Mouse (Mus musculus) MEL (cell line): Measurements from ENCODE around the gene Cav3. TPM values are rescaled to one million over a fixed set of nuclear protein-coding genes. Genes with fewer than 3 reads are reported as not detected.

Source experiments
- DNase-seq: peaks from one replicate; pipeline ENCODE4 v3.0.0; 2011; ENCODE audit warnings: low read depth, low spot score
- H3K27ac ChIP-seq: 2 replicates; pipeline ENCODE4 v1.5.1; 2012; ENCODE audit warnings: low read depth, mild to moderate bottlenecking, control low read depth, low read length, moderate library complexity; ENCODE audit not compliant: control insufficient read depth
- H3K27me3 ChIP-seq, 2 experiments: fragments of 150-350 bp in 1 of 2; sonication (generic) in 1 of 2; 2 replicates each; pipeline ENCODE4 v1.6.1; 2012; ENCODE audit warnings: low read length in 2 of 2, mild to moderate bottlenecking in 2 of 2, improper control_type of control experiment in 1 of 2, moderate library complexity in 1 of 2; ENCODE audit not compliant: insufficient read depth in 2 of 2, control insufficient read depth in 1 of 2
- H3K36me3 ChIP-seq, 2 experiments: 2 replicates each; pipeline ENCODE4 v1.6.1; 2012 to 2014; ENCODE audit warnings: low read length in 2 of 2, improper control_type of control experiment in 1 of 2, inconsistent platforms in 1 of 2, mild to moderate bottlenecking in 1 of 2; ENCODE audit not compliant: insufficient read depth in 2 of 2, control insufficient read depth in 1 of 2
- H3K4me1 ChIP-seq, 2 experiments: fragments of 150-350 bp in 1 of 2; sonication (generic) in 1 of 2; 2 replicates each; pipeline ENCODE4 v1.6.1; 2012; ENCODE audit warnings: low read length in 2 of 2, improper control_type of control experiment in 1 of 2, mild to moderate bottlenecking in 1 of 2; ENCODE audit not compliant: insufficient read depth in 2 of 2, control insufficient read depth in 1 of 2
- H3K4me3 ChIP-seq, 2 experiments: fragments of 150-350 bp in 1 of 2; sonication (generic) in 1 of 2; 2 replicates each; pipeline ENCODE4 v1.5.1; 2012; ENCODE audit warnings: low read depth in 2 of 2, low read length in 2 of 2, mild to moderate bottlenecking in 2 of 2, moderate library complexity in 2 of 2, control low read depth in 1 of 2, improper control_type of control experiment in 1 of 2; ENCODE audit not compliant: control insufficient read depth in 1 of 2, insufficient read depth in 1 of 2
- H3K79me2 ChIP-seq: 2 replicates; pipeline ENCODE4 v1.6.1; 2012; ENCODE audit warnings: mild to moderate bottlenecking, low read length, moderate library complexity; ENCODE audit not compliant: control insufficient read depth, poor library complexity, insufficient read depth
- H3K9ac ChIP-seq: 2 replicates; pipeline ENCODE4 v1.6.1; 2012; ENCODE audit warnings: low read depth, mild to moderate bottlenecking, control low read depth, low read length, moderate library complexity; ENCODE audit not compliant: control insufficient read depth, poor library complexity, severe bottlenecking
- H3K9me3 ChIP-seq: fragments of 150-350 bp; sonication (generic); replicated peaks from 2 replicates; pipeline ENCODE4 v1.6.1; 2012; ENCODE audit warnings: mild to moderate bottlenecking, low read length, improper control_type of control experiment, moderate library complexity; ENCODE audit not compliant: insufficient read depth
- BHLHE40 ChIP-seq: IDR thresholded peaks from 2 replicates; pipeline ENCODE4 v1.6.1; 2012; ENCODE audit warnings: low read depth, mild to moderate bottlenecking, inconsistent platforms, low read length, improper control_type of control experiment, borderline replicate concordance
- CTCF ChIP-seq, 3 experiments: IDR thresholded peaks in 2 of 3; conservative IDR thresholded peaks in 1 of 3; 2 replicates each; pipeline ENCODE4 v1.5.1; 2011 to 2012; ENCODE audit warnings: low read length in 3 of 3, low read depth in 2 of 3, mild to moderate bottlenecking in 2 of 3, improper control_type of control experiment in 1 of 3, inconsistent platforms in 1 of 3, mixed read lengths in 1 of 3, moderate library complexity in 1 of 3; ENCODE audit not compliant: control insufficient read depth in 1 of 3, insufficient read depth in 1 of 3, poor library complexity in 1 of 3, severe bottlenecking in 1 of 3
- GATA1 ChIP-seq: IDR thresholded peaks from 2 replicates; pipeline ENCODE4 v1.6.1; 2011; ENCODE audit warnings: low read depth, low read length, improper control_type of control experiment
- KAT2A ChIP-seq: conservative IDR thresholded peaks from 2 replicates; pipeline ENCODE4 v1.6.1; 2012; ENCODE audit warnings: low read depth, low read length, improper control_type of control experiment, inconsistent platforms
- MAZ ChIP-seq: IDR thresholded peaks from 2 replicates; pipeline ENCODE4 v1.6.1; 2012; ENCODE audit warnings: low read depth, mild to moderate bottlenecking, inconsistent platforms, low read length, improper control_type of control experiment
- MEF2A ChIP-seq: IDR thresholded peaks from 2 replicates; pipeline ENCODE4 v1.6.1; 2014; ENCODE audit warnings: low read depth, mild to moderate bottlenecking, inconsistent platforms, low read length, improper control_type of control experiment; ENCODE audit not compliant: poor library complexity, insufficient replicate concordance, severe bottlenecking; ENCODE audit errors: extremely low read depth
- MYB ChIP-seq: IDR thresholded peaks from 2 replicates; pipeline ENCODE4 v1.6.1; 2011; ENCODE audit warnings: mild to moderate bottlenecking, low read depth, low read length, improper control_type of control experiment
- MYC ChIP-seq: IDR thresholded peaks from 2 replicates; pipeline ENCODE4 v1.6.1; 2011; ENCODE audit warnings: low read depth, mild to moderate bottlenecking, low read length, improper control_type of control experiment, moderate library complexity
- NELFE ChIP-seq: IDR thresholded peaks from 2 replicates; pipeline ENCODE4 v1.6.1; 2011; ENCODE audit warnings: low read depth, low read length, improper control_type of control experiment
- RCOR1 ChIP-seq: IDR thresholded peaks from 2 replicates; pipeline ENCODE4 v1.6.1; 2012; ENCODE audit warnings: low read depth, mild to moderate bottlenecking, inconsistent platforms, low read length, improper control_type of control experiment
- SMC3 ChIP-seq: IDR thresholded peaks from 2 replicates; pipeline ENCODE4 v1.6.1; 2011; ENCODE audit warnings: low read depth, low read length, improper control_type of control experiment
- USF2 ChIP-seq, 2 experiments: IDR thresholded peaks; 2 replicates each; pipeline ENCODE4 v1.6.1; 2011 to 2012; ENCODE audit warnings: improper control_type of control experiment in 2 of 2, low read length in 2 of 2, borderline replicate concordance in 1 of 2, inconsistent platforms in 1 of 2, low read depth in 1 of 2, mild to moderate bottlenecking in 1 of 2; ENCODE audit not compliant: insufficient read depth in 1 of 2
- ZMIZ1 ChIP-seq: IDR thresholded peaks from 2 replicates; pipeline ENCODE4 v1.6.1; 2012; ENCODE audit warnings: low read depth, mild to moderate bottlenecking, inconsistent platforms, low read length, improper control_type of control experiment, moderate library complexity
- polyA plus RNA-seq, 2 experiments: library from polyadenylated mRNA; stranded (reverse) in 1 of 2; unstranded in 1 of 2; fragments of >175 nt in 1 of 2; fragments of >200 nt in 1 of 2; gene quantifications; 2 replicates each; pipeline versions ENCODE4 v1.2.1 to v1.2.4; 2012; ENCODE audit warnings: low replicate concordance in 2 of 2, low read depth in 1 of 2; ENCODE audit not compliant: insufficient read length in 2 of 2, insufficient read depth in 1 of 2, missing spikeins in 1 of 2
- total RNA-seq: library from RNA; depleted of rRNA; stranded (reverse); fragments of 300-350 nt; gene quantifications from 2 replicates; pipeline ENCODE4 v1.2.3, GENCODE M21; 2012

The Cav3 gene
- total and polyA plus RNA-seq, 3 experiments, result not detected

DNA sequence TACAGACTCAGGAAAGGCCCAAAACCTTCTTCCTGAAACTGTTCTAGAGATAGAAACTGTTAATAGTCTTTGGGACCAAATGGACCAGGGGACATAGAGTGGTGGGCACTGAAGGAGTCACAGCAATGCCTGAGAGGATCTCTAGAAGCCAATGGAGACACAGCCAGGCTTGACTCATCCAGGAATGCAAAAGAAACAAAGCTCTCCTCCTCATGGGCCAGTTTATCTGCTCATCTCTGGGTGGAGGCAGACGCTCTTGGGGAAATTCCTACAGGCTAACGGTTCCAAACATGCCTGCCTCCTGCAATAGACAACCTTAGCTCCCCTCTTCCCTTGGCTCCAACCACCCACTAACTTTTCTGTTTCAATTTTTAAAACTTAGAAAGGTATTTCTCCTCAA, 38.2 kb downstream of the Cav3 start:
- TF ChIP-seq MAZ (no peak), ZMIZ1 (no peak), MYC (no peak), KAT2A (no peak)
- TF ChIP-seq, all 39 proteins: peak for 0
- H3K36me3 ChIP-seq, result no peaks in the 10 kb centered on the region
- DNase-seq, result no peak
- H3K79me2 ChIP-seq, result no peaks in the 10 kb centered on the region
- H3K27ac ChIP-seq, result no peak overlapping the region
- H3K9me3 ChIP-seq, result no peaks in the 10 kb centered on the region
- H3K4me3 ChIP-seq, result no peak overlapping the region
- H3K4me1 ChIP-seq, result no peaks in the 10 kb centered on the region
- no peak overlapping the region for H3K9ac ChIP-seq
- no peaks in the 10 kb centered on the region for H3K27me3 ChIP-seq

DNA sequence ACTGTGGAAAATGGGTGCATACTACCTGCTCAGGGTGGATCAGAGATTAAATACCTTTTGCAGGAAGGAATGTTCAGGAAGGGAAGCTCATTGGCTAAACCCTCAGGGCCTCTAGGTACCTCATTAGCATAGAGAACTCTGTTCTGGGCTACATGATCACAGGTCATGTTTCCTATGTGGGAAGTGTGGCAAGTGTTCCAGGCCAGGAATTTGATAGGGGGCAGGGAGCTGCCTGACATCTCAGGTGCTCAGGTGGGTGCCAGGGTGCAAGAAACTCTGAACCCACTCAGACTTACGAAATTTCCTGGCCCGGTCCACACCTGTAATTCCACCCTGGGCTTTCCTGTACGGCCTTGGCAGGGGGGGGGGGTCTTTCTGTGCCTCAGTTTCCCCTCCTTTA, 39.4 kb downstream of the Cav3 start:
- Histone ChIP-seq H3K79me2 (no peaks in the 10 kb centered on the region), H3K4me3 (no peak overlapping the region), H3K27ac (no peak overlapping the region), H3K36me3 (no peaks in the 10 kb centered on the region), H3K27me3 (no peaks in the 10 kb centered on the region), H3K9me3 (no peaks in the 10 kb centered on the region), H3K4me1 (no peaks in the 10 kb centered on the region), H3K9ac (no peak overlapping the region)
- no peak for DNase-seq
- TF ChIP-seq SMC3, result no peak
- TF ChIP-seq NELFE, result no peak
- no peak for TF ChIP-seq ZMIZ1
- TF ChIP-seq RCOR1, result no peak
- TF ChIP-seq GATA1, result no peak
- TF ChIP-seq MAZ, result no peak
- no peak for TF ChIP-seq MEF2A
- TF ChIP-seq MYB, result no peak
- no peak for TF ChIP-seq BHLHE40

DNA sequence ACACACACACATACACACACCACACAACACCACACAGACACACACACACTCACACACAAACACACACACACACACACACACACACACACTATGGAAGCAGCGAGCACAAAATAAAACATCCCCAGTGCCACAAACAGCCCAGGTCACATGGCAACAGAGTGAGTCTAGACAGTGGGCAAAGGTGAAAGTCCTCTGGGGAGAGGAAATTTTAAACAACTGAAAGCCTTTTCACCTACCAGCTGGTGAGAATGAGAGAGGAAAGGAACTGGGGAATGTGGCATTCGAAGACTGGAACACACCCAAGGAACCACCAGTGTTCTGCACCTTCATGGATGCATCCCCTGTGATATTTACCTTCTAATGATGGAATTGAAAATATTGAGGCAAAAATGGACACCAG, 40.2 kb downstream of the Cav3 start:
- H3K79me2 ChIP-seq, result no peaks in the 10 kb centered on the region
- no peaks in the 10 kb centered on the region for H3K4me1 ChIP-seq
- no peaks in the 10 kb centered on the region for H3K27me3 ChIP-seq
- H3K36me3 ChIP-seq, result no peaks in the 10 kb centered on the region
- H3K4me3 ChIP-seq, result no peak overlapping the region
- TF ChIP-seq CTCF (IDR thresholded peaks at IDR 0.05 in 2 of 3, conservative IDR thresholded peaks at IDR 0.05 in 1 of 3; ENCODE audit: control insufficient read depth in 1 of 3, insufficient read depth in 1 of 3, low read depth in 2 of 3, low read length in 3 of 3, poor library complexity in 1 of 3, severe bottlenecking in 1 of 3) (no peak), USF2 (IDR thresholded peaks at IDR 0.05; ENCODE audit: borderline replicate concordance in 1 of 2, insufficient read depth in 1 of 2, low read depth in 1 of 2, low read length in 2 of 2) (no peak), RCOR1 (no peak), MYB (no peak)
- no peak for DNase-seq
- no peak overlapping the region for H3K27ac ChIP-seq
- no peaks in the 10 kb centered on the region for H3K9me3 ChIP-seq
- no peak overlapping the region for H3K9ac ChIP-seq
